Mouse (Mus musculus): ENCODE data around the gene Actrt3.

GRCm38 (mm10) chr3:30602065-30602739, 2.5 kb upstream of the Actrt3 start, which contains the start of gene Mynn:
- TF ChIP-seq POLR2A (IDR thresholded peaks at IDR 0.05; ENCODE audit: insufficient read depth, low read length), result peak; percentile 32
- TF ChIP-seq CTCF (IDR thresholded peaks at IDR 0.05; ENCODE audit: low read depth, low read length), result peak; percentile 27
- no peak for TF ChIP-seq EP300 (IDR thresholded peaks at IDR 0.05; ENCODE audit: insufficient read depth, low read depth, low read length)
